Mouse (Mus musculus) limb, embryonic 10.5 days (tissue): ENCODE results near the gene Gm27179. TPM values are rescaled to one million over a fixed set of nuclear protein-coding genes. Genes with fewer than 3 reads are reported as not detected.

ENCODE experiments used
- polyA plus RNA-seq: library from polyadenylated mRNA; unstranded; fragments of >200 nt; fragmentation: Nextera tagmentation; extraction: Ambion mirVana; gene quantifications from 2 replicates; pipeline ENCODE4 v1.2.1, GENCODE M21; 2016

Gene Gm27179
- polyA plus RNA-seq, 1 experiment from 2014 or later, result not detected

Other genes starting within 250 kb of the Gm27179 start
- 0.04 and 0.08 TPM in 2 replicates for gene Synb, start 218.2 kb downstream of the Gm27179 start, polyA plus RNA-seq
- not detected in 2 replicates for gene Gm16867, start 9.2 kb downstream of the Gm27179 start, polyA plus RNA-seq
- 6.8 and 7.7 TPM in 2 replicates for gene Entpd4b, start 42.9 kb upstream of the Gm27179 start, polyA plus RNA-seq